Mouse (Mus musculus) frontal cortex, adult (tissue): ENCODE measurements at regions not wholly inside any gene's neighbourhood (a gene's known extent, or its start where the extent isn't known, plus 50 kb on each side); places are given as distances from the start of the nearest gene placed in this dataset.

ENCODE experiments used
- ATAC-seq: cut with Nextera tagmentation; 2 replicates; pipeline ENCODE4 v1.9.2; 2017; ENCODE audit warnings: mild to moderate bottlenecking, moderate library complexity, mixed read lengths; ENCODE audit not compliant: low TSS enrichment

- ATAC-seq: no peak
These were observed 178.3 kb upstream of the Chrm3 start for GRCm38 (mm10) chr13:10538927-10539326.

- no peak for ATAC-seq
These were observed 166.6 kb upstream of the Chrm3 start for GRCm38 (mm10) chr13:10527251-10527650.

- no peak for ATAC-seq
These were observed 166.0 kb upstream of the Chrm3 start for GRCm38 (mm10) chr13:10526470-10527207.

GRCm38 (mm10) chr13:10504211-10504610 is 143.6 kb upstream of the Chrm3 start:
- ATAC-seq: no peak

- no peak for ATAC-seq
These were observed 94.7 kb upstream of the Chrm3 start for GRCm38 (mm10) chr13:10455323-10455722.

- ATAC-seq: no peak
These were observed 94.0 kb upstream of the Chrm3 start for GRCm38 (mm10) chr13:10454667-10455066.

- ATAC-seq: 0 out of 2 replicates have a peak, but pooled peaks have one; percentile 47
These were observed 90.4 kb upstream of the Chrm3 start for GRCm38 (mm10) chr13:10451057-10451456.

GRCm38 (mm10) chr13:10449502-10449901 is 88.9 kb upstream of the Chrm3 start:
- no peak for ATAC-seq

GRCm38 (mm10) chr13:10447806-10448205 is 87.2 kb upstream of the Chrm3 start:
- ATAC-seq: no peak

- no peak for ATAC-seq
These were observed 85.0 kb upstream of the Chrm3 start for GRCm38 (mm10) chr13:10445679-10446078.
